Mouse (Mus musculus) ES-E14 (cell line): ENCODE measurements around the gene Hmcn1.

Source experiments
- CHD2 ChIP-seq: IDR thresholded peaks from 2 replicates; pipeline ENCODE4 v1.6.1; 2014; ENCODE audit warnings: mild to moderate bottlenecking, low read depth, low read length, inconsistent platforms
- HCFC1 ChIP-seq: IDR thresholded peaks from 2 replicates; pipeline ENCODE4 v1.6.1; 2012; ENCODE audit warnings: low read length, inconsistent platforms, borderline replicate concordance; ENCODE audit not compliant: insufficient read depth
- ZC3H11A ChIP-seq: IDR thresholded peaks from 2 replicates; pipeline ENCODE4 v1.6.1; 2012; ENCODE audit warnings: low read depth, mild to moderate bottlenecking, inconsistent platforms, low read length, borderline replicate concordance
- ZNF384 ChIP-seq: IDR thresholded peaks from 2 replicates; pipeline ENCODE4 v1.6.1; 2012; ENCODE audit warnings: low read depth, low read length, inconsistent platforms

DNA sequence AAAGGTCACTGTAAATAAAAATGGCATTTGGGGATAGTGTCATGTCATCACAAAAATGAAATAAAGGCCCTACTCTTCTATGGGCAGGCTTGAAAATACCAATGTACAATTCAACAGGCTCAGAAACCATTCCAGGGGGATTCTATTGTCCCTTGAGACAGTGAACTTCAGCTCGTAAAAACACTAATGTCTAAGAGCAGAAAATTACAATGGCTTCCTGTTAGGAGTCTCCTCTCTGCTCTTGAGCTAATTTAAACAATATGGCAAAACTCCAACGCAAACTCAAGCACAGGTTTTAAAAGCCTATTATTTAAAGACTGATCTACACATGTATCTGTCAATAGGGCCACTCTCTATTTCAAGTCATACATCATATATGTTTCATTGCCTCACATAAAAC lies 49.6 kb downstream of the Hmcn1 start:
- TF ChIP-seq HCFC1, result no peak
- no peak for TF ChIP-seq ZNF384
- TF ChIP-seq CHD2, result no peak
- no peak for TF ChIP-seq ZC3H11A
